Mouse (Mus musculus) embryo, embryonic 9.5 days (tissue): Measurements from ENCODE around the gene Lrrc74a.

Experiments used
- DNase-seq: peaks from one replicate; pipeline ENCODE4 v3.0.0-alpha.2; 2017; ENCODE audit errors: extremely low spot score

The Lrrc74a gene

DNA sequence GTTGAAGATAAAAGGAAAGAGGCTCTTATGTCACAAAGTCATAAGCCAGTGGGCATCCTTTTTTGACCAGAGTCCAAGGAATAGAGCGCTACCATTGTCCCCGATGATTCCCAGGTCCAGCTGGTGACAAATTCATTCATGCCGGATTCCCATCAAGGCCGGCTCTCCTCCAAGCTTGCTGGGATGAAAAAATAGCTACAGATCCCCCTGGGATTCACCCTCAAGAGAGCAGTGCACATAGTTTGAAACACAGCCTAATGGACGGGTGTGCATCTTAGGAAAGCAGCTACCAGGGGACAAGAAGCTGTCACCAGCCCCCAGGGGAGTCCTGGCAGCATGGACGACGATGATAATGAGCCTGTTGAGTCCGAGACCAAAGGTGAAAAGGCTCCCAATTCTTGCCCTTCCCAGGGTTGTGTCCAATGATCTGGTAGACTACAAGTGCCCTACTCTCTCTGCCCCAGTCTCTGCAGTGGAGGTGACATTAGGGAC is at the start of gene Lrrc74a:
TSS of gene Lrrc74a (plus strand) at position 51 of the 492 bp plus-strand sequence.
- DNase-seq, result no peak

DNA sequence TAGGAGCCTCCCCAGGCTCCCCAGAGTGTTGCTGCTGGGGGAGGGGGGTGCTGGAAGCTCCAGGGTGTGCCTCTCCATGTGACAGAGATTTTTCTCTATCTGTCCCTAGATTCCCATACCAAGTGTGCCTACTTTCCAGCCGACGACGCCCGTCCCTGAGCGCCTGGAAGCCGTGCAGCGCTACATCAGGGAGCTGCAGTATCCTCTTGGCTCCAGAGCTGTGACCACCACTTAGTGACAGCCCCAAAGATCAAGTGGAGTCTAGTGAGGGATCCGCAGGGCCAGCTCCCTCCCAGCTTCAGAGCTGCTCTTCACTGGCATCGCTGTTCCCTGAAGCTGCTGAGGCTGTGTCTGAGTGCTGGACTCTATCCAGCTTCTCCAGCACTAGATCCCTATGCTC is 48.9 kb upstream of the Lrrc74a start:
- no peak for DNase-seq

DNA sequence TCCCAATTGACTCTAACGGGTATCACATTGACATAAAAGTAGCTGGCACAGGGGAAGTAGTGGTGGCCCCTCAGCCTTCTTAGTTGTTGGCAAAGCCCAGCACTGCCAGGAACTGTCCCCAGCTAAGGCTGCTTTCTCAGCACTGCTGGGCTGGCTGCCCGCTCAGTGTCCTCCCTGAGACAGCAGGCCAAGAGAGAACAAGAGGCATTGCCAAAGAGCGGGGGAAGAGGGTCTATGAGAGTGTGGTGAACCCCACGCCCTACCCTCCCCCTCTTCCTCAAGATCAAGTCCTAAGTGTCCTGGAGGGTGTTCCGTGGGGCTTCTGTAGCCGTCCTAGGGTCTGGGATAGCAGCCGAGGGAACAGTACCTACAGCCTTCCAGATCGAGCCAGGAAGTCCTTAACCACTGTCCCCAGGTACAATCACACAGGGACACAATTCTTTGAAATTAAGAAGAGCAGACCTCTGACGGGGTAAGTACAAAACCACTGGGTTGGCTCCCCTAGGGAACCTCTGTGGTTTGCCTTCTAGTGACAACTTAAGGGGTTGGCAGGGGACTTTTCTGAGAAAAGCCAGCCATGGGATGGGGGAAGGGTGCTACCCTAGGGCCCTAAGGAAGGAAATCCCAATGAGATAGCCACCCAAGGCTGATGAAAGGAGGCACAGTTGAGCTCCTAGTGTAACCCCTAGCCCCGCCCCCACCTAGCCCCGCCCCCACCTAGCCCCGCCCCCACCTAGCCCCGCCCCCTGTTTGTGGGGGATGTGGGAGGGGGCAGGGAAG is 47.4 kb upstream of the Lrrc74a start:
- no peak for DNase-seq

DNA sequence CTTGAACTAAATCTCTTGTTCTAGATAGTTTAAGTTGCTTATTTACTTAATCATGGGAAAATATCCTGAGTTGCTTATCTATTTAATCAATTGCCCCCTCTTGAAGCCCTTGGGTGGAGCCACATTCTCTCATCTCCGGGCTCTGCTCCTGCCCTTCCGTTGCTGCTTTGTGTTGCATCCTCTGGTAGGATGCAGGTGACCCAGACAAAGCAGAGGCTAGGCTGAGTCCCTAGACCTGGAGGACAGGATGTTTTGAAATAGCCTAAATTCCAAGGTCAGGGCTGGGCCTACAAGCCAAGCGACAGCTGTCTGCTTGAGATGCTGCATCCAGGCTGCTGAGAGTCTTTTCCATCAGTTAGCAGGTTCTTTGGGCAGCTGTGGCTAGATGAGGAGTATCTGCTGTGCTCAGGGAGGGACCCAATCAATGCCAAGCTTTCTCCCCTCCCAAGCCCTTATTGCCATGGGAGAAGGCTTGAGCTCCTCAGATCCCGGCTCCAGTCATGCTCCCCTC is 46.7 kb upstream of the Lrrc74a start:
- no peak for DNase-seq

DNA sequence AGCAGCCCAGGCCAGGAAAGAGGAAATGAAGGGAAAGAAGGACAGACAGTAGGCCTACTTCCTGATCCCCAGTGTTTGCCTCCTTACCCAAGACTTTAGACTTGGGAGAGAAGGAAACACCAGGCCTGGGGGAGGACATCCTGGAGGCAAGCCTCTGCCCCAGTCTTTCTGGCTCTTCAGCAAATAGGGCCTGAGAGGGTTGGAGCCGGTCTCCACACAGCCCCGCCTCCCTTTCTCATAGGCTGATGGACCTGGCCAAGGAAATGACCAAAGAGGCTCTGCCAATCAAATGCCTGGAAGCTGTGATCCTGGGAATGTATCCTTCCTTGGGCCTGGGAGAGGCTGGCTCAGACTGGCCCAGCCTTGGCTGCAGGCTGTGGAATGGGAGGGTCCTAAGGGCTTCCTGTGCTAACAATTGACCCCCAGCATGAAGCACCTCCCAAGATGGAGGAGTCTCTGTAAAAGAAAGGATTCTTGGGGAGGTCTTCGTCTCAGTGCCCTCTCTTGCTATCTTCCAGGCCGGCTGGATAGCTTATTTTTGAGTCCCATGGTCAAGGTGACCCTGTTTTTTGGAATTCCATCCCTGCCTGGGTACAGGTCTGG is 46.1 kb upstream of the Lrrc74a start:
- DNase-seq, result no peak

DNA sequence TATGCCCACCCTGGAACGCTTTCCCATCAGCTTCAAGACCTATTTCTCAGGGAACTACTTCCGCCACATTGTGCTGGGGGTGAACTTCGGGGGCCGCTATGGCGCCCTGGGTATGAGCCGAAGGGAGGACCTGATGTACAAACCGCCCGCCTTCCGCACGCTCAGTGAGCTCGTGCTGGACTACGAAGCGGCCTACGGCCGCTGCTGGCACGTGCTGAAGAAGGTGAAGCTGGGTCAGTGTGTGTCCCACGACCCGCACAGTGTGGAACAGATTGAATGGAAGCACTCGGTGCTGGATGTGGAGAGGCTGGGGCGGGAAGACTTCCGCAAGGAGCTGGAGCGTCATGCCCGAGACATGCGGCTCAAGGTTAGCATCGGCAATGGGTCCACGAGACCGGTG is 45.3 kb upstream of the Lrrc74a start:
- no peak for DNase-seq

DNA sequence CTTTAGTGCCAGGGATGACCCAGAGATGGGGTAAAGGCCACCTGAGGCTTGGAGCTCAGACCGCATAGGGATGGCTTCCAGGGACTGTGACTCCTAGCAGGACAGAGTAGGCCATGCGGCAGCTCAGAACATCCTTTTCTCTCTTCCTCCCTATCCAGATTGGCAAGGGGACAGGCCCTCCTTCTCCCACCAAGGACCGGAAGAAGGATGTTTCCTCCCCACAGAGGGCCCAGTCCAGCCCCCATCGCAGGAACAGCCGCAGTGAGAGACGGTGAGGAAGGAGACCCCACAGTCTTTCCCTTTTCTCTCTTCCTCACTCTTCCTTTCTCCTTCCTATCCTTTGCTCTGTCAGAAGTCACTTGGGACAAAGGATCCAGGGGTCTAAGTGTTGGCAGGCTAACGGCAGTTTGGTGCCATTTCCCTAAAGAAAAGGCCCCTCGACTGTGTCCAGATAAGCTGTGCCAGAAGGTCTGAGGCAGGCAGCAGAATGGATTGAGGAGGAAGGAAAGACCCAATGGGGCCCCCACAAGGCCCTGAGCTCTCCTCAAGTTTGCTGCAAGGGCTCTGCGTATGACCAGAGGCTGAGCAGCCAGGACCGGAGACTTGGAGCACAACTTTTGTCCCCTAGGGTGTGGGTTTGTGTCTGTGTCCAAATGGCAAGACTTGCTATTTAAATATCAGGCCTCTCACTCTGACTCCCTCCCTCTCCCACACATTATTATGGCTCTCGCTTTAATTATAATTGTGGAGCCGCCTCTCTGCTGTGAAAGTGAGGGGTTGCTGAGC is 43.3 kb upstream of the Lrrc74a start:
- no peak for DNase-seq

DNA sequence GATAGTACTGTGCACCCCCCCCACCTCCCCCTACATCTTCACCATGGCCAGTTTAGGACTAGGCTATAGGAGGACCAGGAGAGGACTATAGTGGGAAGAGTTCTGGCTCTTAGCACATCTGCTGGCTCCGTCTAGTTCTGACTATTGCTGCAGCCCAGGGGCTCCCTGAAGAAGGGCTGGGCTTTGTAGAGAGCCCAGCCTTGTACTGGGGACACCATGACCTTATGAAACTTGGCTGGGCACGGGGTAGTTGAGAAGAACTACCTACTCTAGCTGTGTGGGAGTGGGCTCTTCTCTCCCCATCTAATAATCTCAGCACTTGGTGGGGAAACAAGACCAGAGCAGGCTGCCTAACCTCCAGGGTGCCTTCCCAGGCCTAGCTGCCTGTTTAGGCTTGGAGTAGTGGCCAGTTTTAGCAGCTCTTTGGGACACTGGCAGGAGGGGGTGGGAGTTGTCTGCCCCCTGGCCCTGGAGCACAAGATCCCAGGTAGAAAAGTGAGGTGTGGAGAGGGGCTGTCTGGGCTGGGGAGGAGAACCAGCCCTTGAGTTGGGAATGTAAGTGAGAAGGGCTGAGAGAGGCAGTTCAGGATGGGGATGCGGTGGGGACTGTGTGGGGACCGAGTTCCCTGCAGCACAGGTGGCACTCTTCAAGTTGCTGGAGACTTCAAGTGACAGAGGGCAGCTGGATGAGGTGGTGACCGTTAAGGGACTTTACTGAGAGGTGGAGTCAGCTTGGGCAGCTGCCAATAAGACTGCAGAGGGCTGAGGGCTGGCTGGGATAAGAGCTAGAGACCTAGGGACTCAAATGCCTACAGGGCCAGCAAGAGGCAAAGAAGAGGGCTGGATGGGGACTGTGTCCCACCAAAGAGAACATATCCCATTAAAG is 41.5 kb upstream of the Lrrc74a start:
- DNase-seq, result no peak

DNA sequence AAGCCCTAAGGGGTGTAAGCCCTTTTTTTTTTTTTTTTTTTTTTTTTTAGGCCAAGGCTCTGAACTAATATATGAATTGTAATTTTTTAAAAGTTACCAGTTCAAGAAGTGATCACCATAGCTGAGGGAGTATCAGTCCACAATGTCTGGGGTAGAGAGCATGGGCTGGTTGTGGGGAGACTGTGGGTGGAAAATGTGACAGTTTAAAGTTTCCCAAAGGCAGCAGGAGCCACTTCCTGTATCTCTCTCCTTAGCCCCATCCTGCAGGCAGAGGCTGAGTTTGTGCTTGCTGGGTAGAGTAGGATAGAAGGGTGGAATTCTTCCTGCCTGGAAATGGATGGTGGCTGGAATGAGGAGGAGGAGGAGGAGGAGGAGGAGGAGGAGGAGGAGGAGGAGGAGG is 40.8 kb upstream of the Lrrc74a start:
- no peak for DNase-seq

DNA sequence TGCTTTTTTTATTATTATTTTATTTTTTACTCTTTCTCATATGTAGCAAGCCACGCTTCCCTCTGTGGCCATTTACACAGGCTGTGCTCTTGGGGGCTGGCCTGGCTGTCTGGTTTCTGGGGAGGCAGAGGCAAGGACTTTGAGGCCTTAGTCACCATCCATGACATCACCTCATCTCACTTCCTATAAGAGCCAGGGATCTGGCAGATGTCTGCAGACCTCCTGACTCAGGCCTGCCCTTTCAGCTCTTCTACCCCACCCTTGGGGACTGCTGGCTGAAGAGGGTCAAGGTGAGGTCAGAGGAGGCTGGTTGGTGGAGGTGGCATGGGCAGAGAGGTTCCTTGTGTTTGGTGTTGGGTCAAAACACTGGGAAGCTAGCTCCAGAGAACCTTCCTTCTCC is 39.7 kb upstream of the Lrrc74a start:
- DNase-seq, result no peak

DNA sequence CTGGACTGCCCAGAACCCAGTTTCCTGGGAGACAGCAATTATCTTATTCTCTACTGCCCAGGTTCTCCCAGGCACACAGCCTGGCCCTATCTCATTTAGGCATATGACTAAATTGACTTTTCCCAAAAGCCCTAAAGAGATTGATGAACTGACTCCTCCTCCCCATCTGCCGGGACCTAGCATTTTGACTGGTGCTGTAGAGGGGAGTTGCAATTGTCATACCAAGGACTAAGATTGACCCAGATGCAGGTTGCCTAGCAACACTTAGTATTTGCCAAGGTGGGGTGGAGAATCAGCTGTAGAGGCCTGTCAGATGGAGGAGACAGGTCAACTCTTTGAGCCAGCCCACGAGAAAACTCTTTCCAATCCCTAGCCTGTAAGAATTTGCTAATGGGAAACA is 36.2 kb upstream of the Lrrc74a start:
- DNase-seq, result no peak

DNA sequence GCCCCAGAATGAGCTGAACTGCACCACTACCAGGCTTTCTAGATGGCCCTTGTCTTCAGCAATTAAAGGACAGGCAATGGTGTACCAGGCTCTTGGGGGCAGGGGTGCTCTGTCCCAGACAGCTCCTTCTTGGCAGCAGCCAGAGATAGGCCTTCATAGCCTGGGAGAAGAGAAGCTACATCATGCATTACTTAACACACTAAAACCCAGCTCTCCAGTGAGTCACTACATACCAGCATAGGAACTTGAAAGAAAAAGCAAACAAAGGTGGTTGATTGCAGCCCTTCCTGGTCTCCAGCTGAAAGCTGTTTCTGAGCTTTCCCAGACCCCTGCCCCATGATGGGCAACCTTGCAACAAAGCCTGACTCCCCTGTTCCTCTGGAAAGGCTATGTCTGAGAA is 35.6 kb upstream of the Lrrc74a start:
- DNase-seq, result no peak

DNA sequence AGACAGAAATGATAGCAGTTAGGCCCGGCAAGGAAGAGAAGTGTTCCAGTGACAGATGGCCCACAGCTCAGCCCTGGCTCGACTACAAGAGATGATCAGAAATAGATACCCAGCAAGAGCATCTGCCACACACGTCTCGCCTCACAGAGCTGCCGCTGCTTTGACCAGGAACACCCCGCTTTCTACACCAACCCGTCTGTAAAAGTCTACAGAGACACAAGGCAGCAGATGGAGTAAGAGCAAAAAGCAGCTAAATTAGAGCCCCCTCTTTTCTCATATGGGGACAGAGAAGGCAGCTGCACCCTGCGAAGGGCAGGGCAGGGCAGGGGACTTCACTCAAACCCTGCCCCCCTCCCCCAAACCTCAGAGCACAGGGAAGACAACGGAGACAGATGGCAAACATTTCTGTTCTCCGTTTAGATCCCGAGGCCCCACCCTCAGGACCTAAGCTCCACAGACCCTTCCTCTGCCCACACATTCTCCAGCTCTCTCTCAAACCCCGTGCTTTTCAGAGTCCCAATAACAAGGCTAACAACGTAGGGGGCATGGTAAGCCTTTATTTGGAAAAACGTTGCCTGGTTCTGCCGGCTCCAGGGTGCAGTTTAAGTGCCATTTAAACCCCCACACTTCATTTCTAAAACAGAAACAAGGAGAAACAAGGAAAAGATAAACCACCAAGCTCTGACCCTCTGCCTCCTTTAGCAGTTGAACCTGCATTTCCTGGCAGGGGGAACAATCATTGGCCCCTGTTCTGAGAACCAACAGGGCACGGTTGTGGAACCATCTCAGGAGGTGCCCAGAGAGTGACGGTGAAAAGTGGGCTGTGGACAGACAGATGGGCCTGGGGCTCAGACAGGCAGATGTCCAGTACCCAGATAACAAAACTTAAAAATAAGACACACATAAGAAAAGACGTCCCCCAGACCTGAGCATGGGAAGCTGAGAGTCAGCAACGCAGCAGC is 33.9 kb upstream of the Lrrc74a start:
- DNase-seq, result peak; percentile 26

DNA sequence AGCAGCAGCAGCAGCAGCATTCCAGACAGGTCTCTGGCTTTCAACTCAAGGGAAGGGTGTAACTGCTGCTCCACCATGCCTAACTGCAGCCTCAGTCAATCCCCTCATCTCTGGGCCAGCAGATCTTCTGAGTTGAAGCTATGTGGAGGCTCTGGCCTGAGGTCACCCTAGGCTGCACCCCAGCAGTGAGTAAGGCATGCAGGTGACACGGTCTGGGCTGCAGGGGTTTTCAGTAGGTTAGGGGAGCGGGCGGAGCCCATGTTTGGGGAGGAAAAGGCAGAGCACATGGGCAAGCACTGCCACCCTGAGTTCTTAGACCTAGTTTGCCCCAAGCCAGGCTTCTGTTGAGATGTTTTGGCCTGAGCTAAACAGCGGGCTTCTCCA is 33.2 kb upstream of the Lrrc74a start:
- no peak for DNase-seq

DNA sequence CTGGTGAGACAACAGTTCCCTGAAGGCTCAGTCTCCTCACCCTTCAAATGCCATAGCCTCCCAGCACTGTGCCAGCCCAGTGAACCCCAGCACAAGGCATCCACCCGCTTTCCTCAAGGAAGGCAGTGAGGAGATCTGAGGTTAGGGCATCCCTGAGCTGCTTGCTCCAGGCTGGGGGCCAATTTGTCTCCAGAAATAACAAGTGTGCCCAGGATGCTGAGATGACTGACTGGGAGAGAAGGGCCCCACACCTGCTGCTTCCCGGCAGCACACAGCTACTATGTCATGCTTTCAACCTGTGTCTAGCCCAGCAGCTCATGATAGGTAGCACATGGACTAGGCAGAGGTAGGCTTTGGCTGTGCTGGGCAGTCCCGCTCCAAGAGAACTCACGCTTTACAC is 32.7 kb upstream of the Lrrc74a start:
- no peak for DNase-seq

DNA sequence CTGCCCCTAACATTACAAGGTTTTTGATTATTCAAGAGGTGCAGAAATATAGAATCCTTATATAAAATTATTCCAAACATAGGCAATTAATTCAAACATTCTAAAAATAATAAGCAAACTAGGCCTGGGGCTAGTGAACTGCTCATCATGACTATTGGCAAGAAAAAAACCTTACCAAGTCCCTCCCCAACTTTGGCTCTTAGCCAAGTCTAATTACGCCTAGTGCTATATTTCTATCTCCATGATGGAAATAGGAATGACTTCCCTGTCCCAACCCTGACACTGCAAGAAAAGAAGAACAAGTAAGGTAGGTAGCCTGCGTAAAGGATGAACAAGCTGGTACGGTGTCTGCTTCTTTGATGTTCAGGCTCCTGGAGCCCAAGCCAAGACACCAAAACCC is 31.5 kb upstream of the Lrrc74a start:
- DNase-seq, result no peak

DNA sequence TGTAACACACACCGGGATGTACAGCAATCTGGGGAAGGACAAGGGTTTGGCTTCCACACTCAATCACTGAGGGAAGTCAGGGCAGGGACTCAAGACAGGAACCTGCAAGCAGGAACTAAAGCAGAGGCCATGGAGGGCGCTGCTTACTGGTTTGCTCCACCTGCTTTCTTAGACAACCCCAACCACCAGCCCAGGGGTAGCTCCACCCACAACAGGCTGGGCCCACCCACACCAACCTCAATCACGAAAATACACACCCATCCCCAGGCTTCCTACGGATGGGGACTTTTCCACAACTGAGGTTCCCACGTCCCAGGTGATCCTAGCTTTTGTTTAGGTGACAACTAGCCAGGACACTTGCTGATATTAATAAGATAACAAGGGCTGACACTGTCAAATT is 28.3 kb upstream of the Lrrc74a start:
- DNase-seq, result no peak

DNA sequence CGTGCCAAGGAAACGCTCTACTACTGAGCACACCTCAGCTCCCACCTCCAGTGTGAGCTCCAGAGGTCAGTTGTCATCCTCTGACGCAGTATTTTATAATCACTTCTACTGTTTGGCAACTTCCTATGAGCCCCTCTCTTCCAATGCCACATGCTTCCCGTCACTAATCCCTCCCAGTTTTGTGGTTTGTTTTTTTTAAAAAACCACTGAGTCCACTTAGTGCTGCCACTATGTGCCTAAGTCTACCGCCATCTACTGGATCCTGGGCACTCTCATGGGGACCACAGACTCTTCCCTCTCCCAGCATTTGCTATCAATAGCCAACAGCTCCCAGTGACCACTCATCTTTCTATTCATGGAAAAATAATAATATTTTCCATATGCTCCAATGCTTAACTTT is 20.1 kb upstream of the Lrrc74a start:
- DNase-seq, result no peak

DNA sequence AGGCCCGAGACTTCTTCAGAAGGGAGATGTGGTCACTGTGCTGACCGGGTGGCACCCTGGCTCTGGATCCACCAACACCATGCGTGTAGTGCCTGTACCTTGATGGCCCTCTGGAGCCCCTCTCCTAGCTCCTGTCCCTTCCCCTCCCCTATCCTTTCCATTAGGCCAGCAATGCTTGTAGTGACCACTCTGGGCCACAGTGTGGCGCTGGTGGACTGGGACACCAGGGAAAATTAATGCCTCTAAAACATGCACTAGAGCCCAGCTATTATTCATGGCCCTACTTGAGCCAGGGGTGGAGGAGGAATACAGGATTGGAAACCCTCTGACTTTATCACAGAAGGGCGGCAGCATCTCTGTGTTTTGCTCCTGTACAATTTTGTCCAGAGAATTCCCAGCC is 18.8 kb upstream of the Lrrc74a start:
- DNase-seq, result peak; percentile 68

DNA sequence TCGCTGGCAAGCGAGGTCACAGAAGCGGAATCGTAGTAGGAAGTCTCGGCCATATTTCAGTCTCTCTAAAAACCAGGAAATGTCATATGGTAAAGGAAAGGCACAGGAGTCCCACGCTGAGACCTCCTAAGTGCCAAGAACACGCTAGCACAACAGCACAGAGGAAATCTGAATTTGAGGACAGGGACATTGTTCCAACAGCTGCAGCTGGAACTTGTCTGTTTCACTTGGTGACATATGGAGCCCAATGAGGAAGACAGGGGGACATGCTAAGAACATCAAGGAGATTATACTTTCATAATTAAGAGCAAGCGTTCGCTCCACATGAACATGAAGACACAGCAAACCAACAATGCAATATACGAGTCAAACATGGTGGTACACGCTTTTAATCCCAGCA is 17.2 kb upstream of the Lrrc74a start:
- no peak for DNase-seq
